Mouse (Mus musculus) G1E (cell line): Measurements from ENCODE around the gene Adap2. TPM values are rescaled to one million over a fixed set of nuclear protein-coding genes. Genes with fewer than 3 reads are reported as not detected.

ENCODE experiments used
- ATAC-seq: 2 replicates; pipeline ENCODE4 v1.8.0; 2016; ENCODE audit warnings: mild to moderate bottlenecking; ENCODE audit not compliant: insufficient number of reproducible peaks, poor library complexity, low FRiP score, severe bottlenecking; ENCODE audit errors: extremely low read depth
- DNase-seq: peaks from one replicate; pipeline ENCODE4 v3.0.0; 2012; ENCODE audit warnings: low spot score
- H3K27me3 ChIP-seq: 2 replicates; pipeline ENCODE4 v1.6.1; 2012; ENCODE audit warnings: mild to moderate bottlenecking, low read length, inconsistent platforms; ENCODE audit not compliant: insufficient read depth
- H3K36me3 ChIP-seq: replicated peaks from 2 replicates; pipeline ENCODE3; 2012; ENCODE audit warnings: mild to moderate bottlenecking, inconsistent platforms
- H3K4me1 ChIP-seq: 2 replicates; pipeline ENCODE4 v1.6.1; 2012; ENCODE audit warnings: low read depth, low read length, inconsistent platforms, mixed read lengths; ENCODE audit not compliant: insufficient read depth
- H3K4me3 ChIP-seq: 2 replicates; pipeline ENCODE4 v1.5.1; 2012; ENCODE audit warnings: low read depth, mild to moderate bottlenecking, inconsistent platforms, low read length, moderate library complexity, mixed read lengths
- H3K9me3 ChIP-seq: replicated peaks from 2 replicates; pipeline ENCODE4 v1.6.1; 2012; ENCODE audit warnings: inconsistent platforms
- CTCF ChIP-seq: IDR thresholded peaks from 2 replicates; pipeline ENCODE4 v1.5.1; 2012; ENCODE audit warnings: low read depth, low read length, inconsistent platforms, mixed read lengths
- GATA1 ChIP-seq: IDR thresholded peaks from 2 replicates; pipeline ENCODE4 v1.6.1; 2012; ENCODE audit warnings: borderline replicate concordance, low read length, inconsistent platforms, mixed read lengths
- GATA2 ChIP-seq: IDR thresholded peaks from 2 replicates; pipeline ENCODE4 v1.6.1; 2012; ENCODE audit warnings: low read depth, low read length, inconsistent platforms, borderline replicate concordance
- POLR2AphosphoS5 ChIP-seq: IDR thresholded peaks from 2 replicates; pipeline ENCODE4 v1.6.1; 2012; ENCODE audit warnings: low read depth, low read length, inconsistent platforms; ENCODE audit not compliant: insufficient replicate concordance
- TAL1 ChIP-seq: conservative IDR thresholded peaks from 2 replicates; pipeline ENCODE4 v1.6.1; 2012; ENCODE audit warnings: low read depth, low read length, inconsistent platforms, mixed read lengths
- polyA plus RNA-seq: library from polyadenylated mRNA; stranded (reverse); fragments of >175 nt; gene quantifications from 2 replicates; pipeline ENCODE4 v1.2.3, GENCODE M21; 2012
- total RNA-seq, 2 experiments: library from RNA; stranded (forward) in 1 of 2; stranded (reverse) in 1 of 2; fragments of 200-1000 nt in 1 of 2; fragments of >200 nt in 1 of 2; fragmentation: Nextera tagmentation in 1 of 2; gene quantifications; 2 replicates each; pipeline ENCODE4 v1.2.3; 2014 to 2017

Gene Adap2
- total and polyA plus RNA-seq, 3 experiments: not detected

DNA sequence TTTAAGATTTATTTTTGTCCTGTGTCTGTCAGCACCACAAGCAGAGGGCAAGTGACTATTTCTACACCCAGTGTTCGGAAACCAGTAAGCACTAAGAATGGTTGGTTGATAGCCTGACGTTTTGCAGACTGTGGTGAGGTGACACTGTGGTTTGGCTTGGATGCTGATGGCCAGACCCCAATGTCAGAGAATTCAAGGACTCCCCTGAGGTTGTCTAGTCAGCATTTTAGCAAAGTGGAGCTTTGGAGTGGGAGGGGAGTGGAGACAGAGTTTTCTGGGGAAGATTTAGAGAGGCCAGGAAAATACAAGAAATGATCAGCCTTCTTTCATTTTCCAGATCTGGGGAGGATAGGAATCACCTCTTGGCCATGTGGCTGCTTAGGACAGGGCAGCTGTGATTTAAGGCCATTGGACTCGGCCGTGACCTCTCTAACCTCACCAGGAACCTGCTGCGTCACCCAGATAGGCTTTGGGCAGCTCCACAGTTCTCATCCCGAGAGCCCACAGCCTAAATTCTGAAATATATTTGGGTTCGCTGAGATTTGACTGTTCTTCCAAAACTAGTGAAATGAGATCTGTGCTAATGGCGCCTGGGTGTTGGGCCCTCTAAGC lies 4.4 kb upstream of the Adap2 start:
- H3K9me3 ChIP-seq: peaks cover 6% of the 10 kb centered on the region
- H3K27me3 ChIP-seq: peaks cover 28% of the 10 kb centered on the region
- no peak for ATAC-seq
- H3K4me1 ChIP-seq: peaks cover 21% of the 10 kb centered on the region
- no peak for TF ChIP-seq GATA1
- no peak for TF ChIP-seq TAL1
- TF ChIP-seq CTCF: no peak
- TF ChIP-seq GATA2: no peak
- TF ChIP-seq POLR2AphosphoS5: no peak
- H3K4me3 ChIP-seq: no peak overlapping the region
- no peaks in the 10 kb centered on the region for H3K36me3 ChIP-seq
- no peak for DNase-seq

DNA sequence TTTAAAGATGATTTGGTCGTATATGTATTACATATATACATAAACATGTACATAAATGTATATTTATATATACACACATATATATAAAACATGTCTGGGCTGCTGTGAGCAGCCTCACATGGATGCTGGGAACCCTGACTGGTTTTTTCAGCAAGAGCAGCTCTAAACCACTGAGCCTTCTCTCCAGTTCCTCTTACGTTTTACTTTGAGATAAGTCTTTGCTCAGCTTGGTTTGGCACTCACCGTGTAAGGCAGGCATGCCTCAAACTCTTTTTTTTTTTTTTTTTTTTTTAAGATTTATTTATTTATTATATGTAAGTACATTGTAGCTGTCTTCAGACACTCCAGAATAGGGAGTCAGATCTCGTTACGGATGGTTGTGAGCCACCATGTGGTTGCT lies 3.3 kb upstream of the Adap2 start:
- Histone ChIP-seq H3K36me3 (no peaks in the 10 kb centered on the region), H3K27me3 (peaks cover 38% of the 10 kb centered on the region), H3K4me1 (peaks cover 23% of the 10 kb centered on the region), H3K4me3 (no peak overlapping the region), H3K9me3 (peaks cover 8% of the 10 kb centered on the region)
- TF ChIP-seq CTCF (no peak), GATA2 (no peak), GATA1 (no peak), POLR2AphosphoS5 (no peak), TAL1 (no peak)
- DNase-seq: no peak
- ATAC-seq: no peak

DNA sequence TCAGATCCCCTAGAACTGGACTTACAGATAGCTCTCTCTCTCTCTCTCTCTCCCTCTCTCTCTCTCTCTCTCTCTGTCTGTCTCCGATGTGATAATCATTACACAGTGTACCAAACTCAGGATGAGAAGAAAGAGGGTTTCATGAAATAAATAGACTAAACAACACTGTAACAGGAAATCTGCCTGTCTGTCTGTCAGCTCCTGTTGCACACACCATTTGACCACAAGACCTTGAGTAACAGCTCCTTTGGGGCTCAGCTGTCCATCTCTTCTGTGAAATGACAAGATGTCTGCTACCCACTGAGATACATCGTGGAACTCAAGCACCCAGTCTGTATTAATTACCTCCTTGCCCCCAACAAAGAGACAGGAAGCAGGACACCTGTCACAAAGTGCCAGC lies 2.4 kb upstream of the Adap2 start:
- no peak for ATAC-seq

DNA sequence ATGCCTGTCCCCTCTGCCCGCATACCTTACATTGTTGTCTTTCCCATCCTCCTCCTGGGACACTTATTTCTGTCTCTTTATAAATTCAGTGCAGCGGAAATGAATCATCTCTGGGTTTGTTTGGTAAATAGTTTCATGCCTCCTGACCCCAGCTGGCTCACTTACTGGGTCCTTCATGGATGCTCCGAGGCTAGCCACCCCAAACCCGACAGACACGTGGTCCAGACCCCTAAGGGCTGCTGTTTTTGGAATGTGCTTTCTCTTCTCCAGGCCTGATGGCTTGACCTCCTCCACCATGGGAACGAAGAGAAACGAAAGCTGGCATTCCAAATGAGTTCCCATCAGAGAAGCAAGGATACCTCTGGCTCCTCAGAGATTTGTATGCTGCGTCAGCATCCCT lies 1.5 kb upstream of the Adap2 start:
- no peak for TF ChIP-seq POLR2AphosphoS5
- no peak for DNase-seq
- Histone ChIP-seq H3K36me3 (no peaks in the 10 kb centered on the region), H3K9me3 (peaks cover 8% of the 10 kb centered on the region), H3K27me3 (peaks cover 54% of the 10 kb centered on the region), H3K4me3 (no peak overlapping the region), H3K4me1 (peaks cover 17% of the 10 kb centered on the region)
- no peak for ATAC-seq

More for the DNA sequence above, 2.4 kb upstream of the Adap2 start:
- DNase-seq: no peak
- Histone ChIP-seq H3K27me3 (peaks cover 46% of the 10 kb centered on the region), H3K9me3 (peaks cover 8% of the 10 kb centered on the region), H3K4me3 (no peak overlapping the region), H3K4me1 (peaks cover 17% of the 10 kb centered on the region), H3K36me3 (no peaks in the 10 kb centered on the region)
- no peak for TF ChIP-seq TAL1
- no peak for TF ChIP-seq POLR2AphosphoS5
- TF ChIP-seq GATA1: no peak
- no peak for TF ChIP-seq GATA2
- TF ChIP-seq CTCF: no peak

DNA sequence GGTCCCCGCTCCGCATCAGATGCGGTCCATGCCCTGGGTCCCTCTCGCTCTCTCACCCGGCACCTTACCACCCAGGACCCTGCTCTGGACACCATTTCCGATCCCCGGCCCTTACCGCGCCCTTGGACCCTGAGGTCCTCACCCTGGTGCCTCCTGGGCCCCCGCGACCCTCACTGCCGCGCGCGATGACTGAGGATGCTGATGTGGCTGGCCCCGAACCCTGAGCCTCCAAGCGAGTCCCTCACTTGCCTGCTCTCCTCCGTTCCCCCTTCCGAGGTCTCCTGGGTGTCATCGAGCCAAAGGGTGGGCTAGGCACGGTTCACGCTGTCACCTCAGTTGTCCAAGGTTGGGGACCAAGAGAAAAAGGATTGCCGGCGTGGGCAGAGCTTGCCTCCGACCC lies 596 bp downstream of the Adap2 start:
- TF ChIP-seq TAL1: no peak
- no peak for TF ChIP-seq GATA1
- no peak for TF ChIP-seq POLR2AphosphoS5
- TF ChIP-seq CTCF: no peak
- TF ChIP-seq GATA2: no peak
- Histone ChIP-seq H3K9me3 (peaks cover 8% of the 10 kb centered on the region), H3K27me3 (peaks cover 73% of the 10 kb centered on the region), H3K36me3 (no peaks in the 10 kb centered on the region), H3K4me1 (peaks cover 13% of the 10 kb centered on the region), H3K4me3 (peak overlapping the region; percentile 71; the same call in 1 of the 2 replicates)
- DNase-seq (no peak), ATAC-seq (no peak)

DNA sequence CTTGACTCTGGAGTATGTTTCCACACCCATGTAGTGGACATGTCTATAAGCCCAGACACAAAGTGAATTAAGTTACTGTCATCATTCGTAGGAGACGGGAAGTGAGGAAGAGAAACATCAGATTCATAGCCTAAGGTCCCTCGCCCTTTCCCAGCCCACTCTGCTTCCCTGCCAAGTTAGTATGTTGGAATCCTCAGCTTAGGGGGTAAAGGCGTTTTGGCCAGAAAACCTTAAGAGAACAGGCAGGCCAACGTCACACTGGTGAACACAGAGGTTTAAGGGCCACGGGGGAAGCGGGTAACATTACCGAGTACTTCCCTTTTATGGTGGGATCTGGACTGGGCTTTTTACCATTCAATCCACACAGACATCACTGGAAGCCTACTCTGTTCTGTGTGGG lies 1.6 kb downstream of the Adap2 start:
- ATAC-seq: no peak

More for the DNA sequence above, 1.6 kb downstream of the Adap2 start:
- no peaks in the 10 kb centered on the region for H3K36me3 ChIP-seq
- peaks cover 80% of the 10 kb centered on the region for H3K27me3 ChIP-seq
- H3K4me1 ChIP-seq: peaks cover 13% of the 10 kb centered on the region
- TF ChIP-seq GATA1 (no peak), POLR2AphosphoS5 (no peak), TAL1 (no peak), CTCF (no peak), GATA2 (no peak)
- no peak for DNase-seq
- H3K4me3 ChIP-seq: no peak overlapping the region
- peaks cover 8% of the 10 kb centered on the region for H3K9me3 ChIP-seq
